Mouse (Mus musculus): ENCODE data around the gene Pde4b. TPM values are rescaled to one million over a fixed set of nuclear protein-coding genes. Genes with fewer than 3 reads are reported as not detected.

Gene Pde4b
- polyA plus RNA-seq, 1 experiment, result 11.5 TPM

DNA sequence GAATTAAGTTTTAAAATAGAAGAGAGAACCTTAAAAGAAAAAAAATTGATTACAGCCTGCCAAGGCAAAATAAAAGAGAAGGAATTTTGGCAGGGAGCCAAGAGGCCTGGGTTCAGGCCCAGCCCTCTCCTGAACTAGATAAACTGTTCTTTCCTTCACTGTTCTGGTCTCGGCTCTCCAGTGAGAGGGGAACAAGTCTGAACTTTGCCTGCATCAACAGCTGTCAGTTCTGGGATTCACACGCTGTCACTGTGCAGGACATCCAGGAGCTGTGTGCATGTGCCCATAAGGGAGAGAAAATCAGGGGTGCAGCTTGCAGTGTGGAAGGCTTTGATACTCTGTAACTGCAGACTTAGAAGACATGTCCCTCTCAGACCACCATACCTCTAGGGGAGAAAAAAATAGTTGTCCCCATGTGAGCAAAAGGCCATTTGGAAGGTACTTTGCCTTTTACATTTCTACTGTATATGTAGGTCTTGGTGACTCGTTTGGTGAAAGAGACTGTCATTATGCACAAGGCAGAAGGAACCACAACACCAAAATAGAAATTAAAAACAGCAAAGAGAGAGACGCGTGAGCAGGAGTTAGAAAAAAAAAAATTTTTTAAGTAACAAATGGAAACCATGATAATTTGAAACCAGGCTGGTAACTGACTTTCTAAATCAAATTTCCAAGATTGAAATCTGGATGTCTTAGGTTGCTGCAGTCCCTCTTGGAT, 352.2 kb downstream of the Pde4b start:
- no peaks in the 10 kb centered on the region for H3K36me3 ChIP-seq (ENCODE audit: control insufficient read depth, insufficient read depth, low read length)
- peak; percentile 31 for DNase-seq
- TF ChIP-seq POLR2A (IDR thresholded peaks at IDR 0.05; ENCODE audit: low read depth, low read length) (no peak), CTCF (conservative IDR thresholded peaks at IDR 0.05; ENCODE audit: insufficient read depth, insufficient read length, low read depth, low read length) (no peak)
- no peak overlapping the region for H3K27ac ChIP-seq (ENCODE audit: insufficient read depth, low read depth, low read length)
- no peak overlapping the region for H3K4me3 ChIP-seq (ENCODE audit: insufficient read depth, low read depth, low read length)
- 0 out of 2 replicates have a peak, but pooled peaks cover 1% of the 10 kb centered on the region for H3K27me3 ChIP-seq (replicated peaks; ENCODE audit: control insufficient read depth, insufficient read depth, low read length)
- WGBS, result 62% methylated on average over 5 of the region's 5 CpGs
- no peaks in the 10 kb centered on the region for H3K4me1 ChIP-seq (ENCODE audit: control insufficient read depth, insufficient read depth, low read length)

- H3K27me3 ChIP-seq (replicated peaks; ENCODE audit: control insufficient read depth, insufficient read depth, low read length), result 0 out of 2 replicates have a peak, but pooled peaks cover 1% of the 10 kb centered on the region
- 56% methylated on average over 4 of the region's 4 CpGs for WGBS
- no peaks in the 10 kb centered on the region for H3K4me1 ChIP-seq (ENCODE audit: control insufficient read depth, insufficient read depth, low read length)
- peak; percentile 10 for DNase-seq
- H3K4me3 ChIP-seq (ENCODE audit: insufficient read depth, low read depth, low read length), result no peak overlapping the region
- TF ChIP-seq CTCF (conservative IDR thresholded peaks at IDR 0.05; ENCODE audit: insufficient read depth, insufficient read length, low read depth, low read length) (no peak), POLR2A (IDR thresholded peaks at IDR 0.05; ENCODE audit: low read depth, low read length) (no peak)
- no peak overlapping the region for H3K27ac ChIP-seq (ENCODE audit: insufficient read depth, low read depth, low read length)
- no peaks in the 10 kb centered on the region for H3K36me3 ChIP-seq (ENCODE audit: control insufficient read depth, insufficient read depth, low read length)
Observed at GRCm38 (mm10) chr4:102440119-102440481, 352.8 kb downstream of the Pde4b start.

DNA sequence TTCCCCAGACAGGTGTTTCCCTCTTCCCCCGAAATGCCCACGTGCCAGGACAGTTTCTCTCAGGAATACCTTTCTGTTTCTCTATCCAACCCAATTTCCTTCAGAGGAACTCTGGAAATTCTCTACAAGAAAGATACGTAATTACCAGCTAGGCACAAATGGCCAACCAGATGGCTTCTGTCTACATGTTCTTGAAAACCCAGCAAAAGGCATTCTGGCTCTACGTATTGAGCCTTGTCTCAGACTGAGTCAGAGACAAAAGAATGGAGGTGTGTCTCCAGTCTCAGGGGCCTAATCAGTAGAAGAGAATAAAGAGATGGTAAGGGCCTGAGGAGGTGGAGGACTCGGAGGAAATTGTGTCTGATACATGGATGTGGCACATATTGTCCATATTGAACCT, 356.2 kb downstream of the Pde4b start:
- H3K36me3 ChIP-seq (ENCODE audit: control insufficient read depth, insufficient read depth, low read length), result no peaks in the 10 kb centered on the region
- H3K27ac ChIP-seq (ENCODE audit: insufficient read depth, low read depth, low read length), result no peak overlapping the region
- H3K27me3 ChIP-seq (replicated peaks; ENCODE audit: control insufficient read depth, insufficient read depth, low read length), result no peaks in the 10 kb centered on the region
- DNase-seq, result no peak
- TF ChIP-seq POLR2A (IDR thresholded peaks at IDR 0.05; ENCODE audit: low read depth, low read length), result no peak
- TF ChIP-seq CTCF (conservative IDR thresholded peaks at IDR 0.05; ENCODE audit: insufficient read depth, insufficient read length, low read depth, low read length), result no peak
- H3K4me1 ChIP-seq (ENCODE audit: control insufficient read depth, insufficient read depth, low read length), result no peaks in the 10 kb centered on the region
- no peak overlapping the region for H3K4me3 ChIP-seq (ENCODE audit: insufficient read depth, low read depth, low read length)
- WGBS, result 85% methylated on average over 5 of the region's 5 CpGs

- TF ChIP-seq POLR2A (IDR thresholded peaks at IDR 0.05; ENCODE audit: low read depth, low read length), result no peak
- no peak for TF ChIP-seq CTCF (conservative IDR thresholded peaks at IDR 0.05; ENCODE audit: insufficient read depth, insufficient read length, low read depth, low read length)
- Histone ChIP-seq H3K4me1 (ENCODE audit: control insufficient read depth, insufficient read depth, low read length) (no peaks in the 10 kb centered on the region), H3K27ac (ENCODE audit: insufficient read depth, low read depth, low read length) (no peak overlapping the region), H3K27me3 (replicated peaks; ENCODE audit: control insufficient read depth, insufficient read depth, low read length) (no peaks in the 10 kb centered on the region), H3K4me3 (ENCODE audit: insufficient read depth, low read depth, low read length) (no peak overlapping the region), H3K36me3 (ENCODE audit: control insufficient read depth, insufficient read depth, low read length) (no peaks in the 10 kb centered on the region)
- 82% methylated on average over 3 of the region's 3 CpGs for WGBS
- DNase-seq, result no peak
Observed at GRCm38 (mm10) chr4:102444501-102444900, 357.2 kb downstream of the Pde4b start.

DNA sequence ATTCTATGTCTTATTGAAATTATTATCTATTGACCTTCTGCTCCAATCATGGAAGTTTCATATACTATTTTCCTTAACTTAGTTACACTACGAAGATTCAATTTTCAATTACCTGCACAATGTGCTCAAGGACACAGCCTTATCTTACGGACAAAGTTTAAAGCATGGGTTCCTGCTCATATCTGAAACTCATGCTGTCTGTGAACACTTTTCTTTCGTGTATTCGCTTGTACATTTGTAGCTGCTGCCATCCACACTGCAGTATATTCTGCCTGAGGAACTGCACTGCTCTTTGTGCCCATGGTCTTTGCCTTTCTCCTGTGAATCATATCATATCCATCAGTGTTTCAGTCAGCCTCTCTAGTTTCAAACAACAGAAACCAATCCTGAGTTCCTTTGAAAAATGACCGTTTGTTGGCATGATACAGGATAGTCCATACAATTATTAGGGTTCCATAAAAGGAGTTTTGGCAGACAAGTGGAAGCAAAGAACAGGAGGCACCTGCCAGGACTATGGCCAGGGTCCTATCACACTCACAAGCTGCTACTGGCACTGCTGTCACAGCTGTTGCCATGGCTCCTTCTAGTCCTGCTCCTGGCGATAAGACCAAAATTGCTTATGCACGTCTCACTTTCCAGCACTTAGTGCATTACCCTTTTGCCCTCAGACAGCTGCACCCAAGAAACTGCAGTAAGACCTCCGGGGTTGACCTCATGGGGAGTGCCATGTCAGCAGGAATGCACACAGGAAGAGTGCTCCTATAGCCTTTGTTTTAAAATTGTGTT, 359.0 kb downstream of the Pde4b start:
- Histone ChIP-seq H3K27ac (ENCODE audit: insufficient read depth, low read depth, low read length) (no peak overlapping the region), H3K4me1 (ENCODE audit: control insufficient read depth, insufficient read depth, low read length) (no peaks in the 10 kb centered on the region), H3K36me3 (ENCODE audit: control insufficient read depth, insufficient read depth, low read length) (no peaks in the 10 kb centered on the region), H3K27me3 (replicated peaks; ENCODE audit: control insufficient read depth, insufficient read depth, low read length) (no peaks in the 10 kb centered on the region), H3K4me3 (ENCODE audit: insufficient read depth, low read depth, low read length) (no peak overlapping the region)
- 67% methylated on average over 8 of the region's 8 CpGs for WGBS
- no peak for DNase-seq
- no peak for TF ChIP-seq CTCF (conservative IDR thresholded peaks at IDR 0.05; ENCODE audit: insufficient read depth, insufficient read length, low read depth, low read length)
- TF ChIP-seq POLR2A (IDR thresholded peaks at IDR 0.05; ENCODE audit: low read depth, low read length), result no peak

DNA sequence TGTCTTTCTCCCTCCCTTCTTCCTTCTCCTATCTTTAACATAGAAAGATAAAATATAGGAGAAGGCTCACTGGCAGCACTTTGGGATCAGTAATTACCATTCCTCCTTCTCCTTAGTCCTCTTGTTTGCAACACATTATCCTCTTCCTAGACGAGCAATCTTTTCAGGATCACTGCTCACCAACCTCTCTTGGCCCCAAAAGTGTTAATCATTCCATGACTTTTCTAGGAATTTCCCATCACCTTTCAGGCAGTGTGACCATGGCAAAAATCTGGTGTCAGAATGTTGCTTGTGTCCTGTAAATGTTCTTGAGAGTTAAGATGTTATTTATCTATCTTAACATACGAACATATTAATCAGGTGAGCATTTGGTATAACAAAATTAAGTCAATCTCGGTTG, 369.1 kb downstream of the Pde4b start:
- H3K4me3 ChIP-seq (ENCODE audit: insufficient read depth, low read depth, low read length), result no peak overlapping the region
- H3K27ac ChIP-seq (ENCODE audit: insufficient read depth, low read depth, low read length), result no peak overlapping the region
- DNase-seq, result peak; percentile 86
- no peaks in the 10 kb centered on the region for H3K36me3 ChIP-seq (ENCODE audit: control insufficient read depth, insufficient read depth, low read length)
- TF ChIP-seq CTCF (conservative IDR thresholded peaks at IDR 0.05; ENCODE audit: insufficient read depth, insufficient read length, low read depth, low read length), result no peak
- no peak for TF ChIP-seq POLR2A (IDR thresholded peaks at IDR 0.05; ENCODE audit: low read depth, low read length)
- 31% methylated on average over 3 of the region's 3 CpGs for WGBS
- 0 out of 2 replicates have a peak, but pooled peaks cover 2% of the 10 kb centered on the region for H3K4me1 ChIP-seq (ENCODE audit: control insufficient read depth, insufficient read depth, low read length)
- H3K27me3 ChIP-seq (replicated peaks; ENCODE audit: control insufficient read depth, insufficient read depth, low read length), result no peaks in the 10 kb centered on the region

Measured in kidney, adult 2 months (tissue).